Mouse (Mus musculus) lung, embryonic 16.5 days (tissue): ENCODE results near the gene Pmfbp1. TPM values are rescaled to one million over a fixed set of nuclear protein-coding genes. Genes with fewer than 3 reads are reported as not detected.
"Not testable (repeated sequence)": the region's sequence is repeated elsewhere in the genome, so short reads cannot be mapped to it uniquely, and the experiment has no call there.

Experiments
- ATAC-seq: fragments of 200-750 bp; cut with Nextera tagmentation; 2 replicates; pipeline ENCODE4 v1.8.0; 2017; ENCODE audit warnings: low read depth, mild to moderate bottlenecking, moderate library complexity
- H3K27ac ChIP-seq: fragments of 300-500 bp; sonication (generic); 2 replicates; pipeline ENCODE4 v1.5.1; 2014; ENCODE audit warnings: mild to moderate bottlenecking, control low read depth, low read length
- H3K27me3 ChIP-seq: fragments of 300-500 bp; sonication (generic); 2 replicates; pipeline ENCODE4 v1.6.1; 2014; ENCODE audit warnings: low read depth, low read length, mixed read lengths; ENCODE audit not compliant: control insufficient read depth, insufficient read depth
- H3K36me3 ChIP-seq: fragments of 300-500 bp; sonication (generic); 2 replicates; pipeline ENCODE4 v1.6.1; 2014; ENCODE audit warnings: low read length; ENCODE audit not compliant: control insufficient read depth, insufficient read depth
- H3K4me1 ChIP-seq: fragments of 300-500 bp; sonication (generic); replicated peaks from 2 replicates; pipeline ENCODE4 v1.6.1; 2014; ENCODE audit warnings: low read length, mixed read lengths; ENCODE audit not compliant: control insufficient read depth, insufficient read depth
- H3K4me2 ChIP-seq: fragments of 300-500 bp; sonication (generic); 2 replicates; pipeline ENCODE4 v1.6.1; 2014; ENCODE audit warnings: low read depth, low read length, control low read depth
- H3K4me3 ChIP-seq: fragments of 300-500 bp; sonication (generic); 2 replicates; pipeline ENCODE4 v1.5.1; 2014; ENCODE audit warnings: mild to moderate bottlenecking, low read length, control low read depth
- H3K9ac ChIP-seq: fragments of 300-500 bp; sonication (generic); 2 replicates; pipeline ENCODE4 v1.6.1; 2014; ENCODE audit warnings: low read length, control low read depth
- H3K9me3 ChIP-seq: fragments of 300-500 bp; sonication (generic); 2 replicates; pipeline ENCODE4 v1.6.1; 2016; ENCODE audit warnings: low read length; ENCODE audit not compliant: control insufficient read depth
- WGBS: fragments of 180-500 bp; shearing (Covaris S2); extraction: QIAGEN DNeasy Blood & Tissue Kit; methylation state at CpG from one replicate; pipeline ENCODE4 v1.1.7; 2014; 5-methylcytosine and 5-hydroxymethylcytosine counted together
- polyA plus RNA-seq: library from polyadenylated mRNA; unstranded; fragments of >200 nt; fragmentation: Nextera tagmentation; extraction: Ambion mirVana; gene quantifications from 2 replicates; pipeline ENCODE4 v1.2.1, GENCODE M21; 2015

Pmfbp1 gene
- polyA plus RNA-seq: not detected in 2 replicates

DNA sequence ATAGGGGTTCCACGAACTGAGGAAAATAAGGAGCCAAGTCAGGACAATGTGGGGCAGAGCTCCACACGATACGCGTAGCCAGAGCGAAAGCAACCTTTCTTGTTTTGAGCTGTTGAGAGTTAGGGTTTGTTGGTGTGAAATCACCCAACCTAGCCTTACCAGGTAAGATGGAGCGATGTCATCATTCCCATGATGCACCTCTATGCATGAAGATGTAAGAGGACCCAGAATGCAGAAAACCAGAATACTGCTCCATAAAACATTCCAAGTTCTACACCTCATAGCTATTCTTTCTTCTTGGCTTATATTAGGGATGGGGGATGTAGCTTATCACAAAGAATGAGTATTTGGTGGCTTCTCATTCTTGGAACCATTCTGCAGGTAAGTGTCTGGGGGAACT, at the start of gene Pmfbp1:
Gene Pmfbp1 (plus strand): TSS at position 301 of the 400 bp plus-strand sequence.
- 89% methylated on average over 6 of the region's 6 CpGs for WGBS
- no peaks in the 10 kb centered on the region for H3K27me3 ChIP-seq
- no peak within 1 kb of the TSS for H3K4me2 ChIP-seq
- H3K4me1 ChIP-seq: peaks cover 3% of the 10 kb centered on the region; the same call in 1 of the 2 replicates
- H3K9ac ChIP-seq: no peak within 1 kb of the TSS
- ATAC-seq: no peak
- no peak within 1 kb of the TSS for H3K4me3 ChIP-seq
- no peaks in the 10 kb centered on the region for H3K36me3 ChIP-seq
- H3K27ac ChIP-seq: no peak within 1 kb of the TSS
- no peaks in the 10 kb centered on the region for H3K9me3 ChIP-seq

DNA sequence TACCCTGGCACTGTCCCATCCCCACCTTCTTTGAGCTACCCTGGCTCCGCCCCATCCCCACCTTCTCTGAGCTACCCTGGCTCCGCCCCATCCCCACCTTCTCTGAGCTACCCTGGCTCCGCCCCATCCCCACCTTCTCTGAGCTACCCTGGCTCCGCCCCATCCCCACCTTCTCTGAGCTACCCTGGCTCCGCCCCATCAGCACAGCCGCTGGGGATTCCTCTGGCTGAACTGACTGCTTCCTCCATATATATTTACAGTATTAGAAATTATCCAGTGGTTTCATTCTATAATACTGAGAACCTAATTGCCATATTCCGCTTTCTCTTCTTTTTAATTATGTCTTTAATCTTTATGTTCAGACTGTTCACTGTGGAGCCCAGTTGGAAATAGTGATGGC, 46.9 kb upstream of the Pmfbp1 start:
- not testable (repeated sequence) for H3K4me3 ChIP-seq, H3K27me3 ChIP-seq, H3K9me3 ChIP-seq, H3K4me2 ChIP-seq, H3K36me3 ChIP-seq, H3K27ac ChIP-seq, ATAC-seq, H3K4me1 ChIP-seq, H3K9ac ChIP-seq
- 23% methylated on average over 6 of the region's 7 CpGs for WGBS

DNA sequence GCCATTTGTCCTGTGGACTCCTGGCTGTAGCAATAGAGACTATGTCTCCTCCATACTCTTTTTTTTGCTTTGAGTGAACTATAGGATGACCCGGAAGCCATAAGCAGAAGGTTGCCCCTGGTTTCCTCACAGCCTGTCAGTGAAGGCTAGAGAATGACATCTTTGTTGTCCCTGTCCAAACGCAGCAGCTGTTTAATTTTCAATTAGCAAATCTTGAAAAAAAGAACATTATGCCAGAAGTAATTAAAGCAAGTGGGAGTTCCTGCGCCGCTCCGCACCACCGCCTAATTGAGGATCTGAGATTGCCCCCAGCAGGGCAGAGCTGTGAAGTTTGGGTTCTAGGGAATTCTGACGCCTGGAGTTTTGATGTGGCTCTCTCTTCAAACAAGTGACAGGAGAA, 42.8 kb upstream of the Pmfbp1 start:
- H3K4me1 ChIP-seq: no peaks in the 10 kb centered on the region
- no peaks in the 10 kb centered on the region for H3K36me3 ChIP-seq
- no peak overlapping the region for H3K27ac ChIP-seq
- H3K9ac ChIP-seq: no peak overlapping the region
- no peak overlapping the region for H3K4me3 ChIP-seq
- whole genome bisulfite sequencing: 64% methylated on average over 7 of the region's 7 CpGs
- ATAC-seq: no peak
- no peak overlapping the region for H3K4me2 ChIP-seq
- no peaks in the 10 kb centered on the region for H3K9me3 ChIP-seq
- H3K27me3 ChIP-seq: no peaks in the 10 kb centered on the region

DNA sequence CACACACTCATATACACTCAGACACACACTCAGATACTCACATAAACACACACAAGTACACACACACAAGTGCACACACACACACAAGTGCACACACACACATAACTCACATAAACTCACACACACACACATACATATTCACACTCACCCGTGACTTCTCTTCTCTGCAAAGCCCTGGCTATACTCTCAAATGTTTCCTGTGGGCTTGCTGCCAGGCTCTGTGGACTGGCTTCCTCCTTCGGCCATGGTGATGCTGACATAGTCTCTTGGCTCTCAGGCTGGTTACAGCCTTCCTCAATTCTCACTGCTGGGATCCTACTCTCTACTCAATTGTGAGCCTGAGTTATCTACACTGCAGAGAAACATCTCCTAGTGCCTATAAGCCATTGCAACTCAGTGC, 38.7 kb upstream of the Pmfbp1 start:
- Histone ChIP-seq H3K36me3 (no peaks in the 10 kb centered on the region), H3K4me3 (no peak overlapping the region), H3K27me3 (no peaks in the 10 kb centered on the region), H3K9ac (no peak overlapping the region), H3K4me1 (no peaks in the 10 kb centered on the region), H3K9me3 (no peaks in the 10 kb centered on the region), H3K27ac (no peak overlapping the region), H3K4me2 (no peak overlapping the region)
- 37% methylated on average over 2 of the region's 2 CpGs for WGBS
- no peak for ATAC-seq

DNA sequence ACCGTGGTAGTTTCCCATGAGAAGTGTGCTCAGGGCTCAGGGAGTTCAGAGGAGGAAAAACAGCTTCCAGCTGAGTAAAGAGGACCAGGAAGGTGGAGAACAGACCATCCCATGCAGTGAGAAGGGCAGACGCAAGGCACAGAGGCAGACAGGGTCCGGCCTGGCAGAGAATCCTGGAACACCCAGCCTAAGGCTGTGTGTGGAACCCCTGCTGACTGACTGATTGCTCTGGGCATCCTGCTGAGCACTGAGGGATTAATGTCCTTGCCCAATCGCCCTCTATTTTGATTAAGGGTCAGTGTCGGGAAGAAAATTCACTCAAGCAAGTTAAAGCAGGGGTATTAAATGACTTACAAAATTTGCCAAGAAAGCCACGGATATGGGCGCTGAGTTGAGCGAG, 36.4 kb upstream of the Pmfbp1 start:
- 70% methylated on average over 8 of the region's 8 CpGs for whole genome bisulfite sequencing
- Histone ChIP-seq H3K36me3 (no peaks in the 10 kb centered on the region), H3K27me3 (no peaks in the 10 kb centered on the region), H3K4me1 (no peaks in the 10 kb centered on the region), H3K27ac (no peak overlapping the region), H3K4me2 (no peak overlapping the region), H3K4me3 (no peak overlapping the region), H3K9me3 (no peaks in the 10 kb centered on the region), H3K9ac (no peak overlapping the region)
- ATAC-seq: no peak

DNA sequence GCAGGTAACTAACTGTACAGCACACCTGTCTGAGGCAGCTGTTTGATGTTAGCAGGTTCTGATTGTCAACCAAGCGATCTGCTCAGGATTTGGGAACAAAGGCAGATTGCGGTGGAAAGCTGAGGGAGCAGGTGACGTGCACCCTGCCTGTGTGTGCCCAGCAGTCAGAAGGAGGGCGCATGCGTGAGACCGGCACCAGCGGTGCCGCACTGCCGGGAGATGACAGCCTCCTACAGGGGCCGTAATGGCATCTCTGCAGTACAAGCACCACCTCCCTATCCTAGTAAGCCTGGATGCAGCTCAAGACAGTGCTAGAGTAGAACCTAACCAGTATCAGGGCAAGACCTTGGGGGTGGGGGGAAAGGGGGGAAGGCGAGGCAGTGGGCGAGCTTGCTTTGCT, 35.2 kb upstream of the Pmfbp1 start:
- peak overlapping the region; percentile 20 for H3K4me3 ChIP-seq
- no peak overlapping the region for H3K9ac ChIP-seq
- H3K27me3 ChIP-seq: no peaks in the 10 kb centered on the region
- peak overlapping the region; percentile 17 for H3K4me2 ChIP-seq
- no peak for ATAC-seq
- H3K27ac ChIP-seq: no peak overlapping the region
- no peaks in the 10 kb centered on the region for H3K9me3 ChIP-seq
- no peaks in the 10 kb centered on the region for H3K36me3 ChIP-seq
- WGBS: 66% methylated on average over 12 of the region's 12 CpGs
- peaks cover under 1% of the 10 kb centered on the region for H3K4me1 ChIP-seq

DNA sequence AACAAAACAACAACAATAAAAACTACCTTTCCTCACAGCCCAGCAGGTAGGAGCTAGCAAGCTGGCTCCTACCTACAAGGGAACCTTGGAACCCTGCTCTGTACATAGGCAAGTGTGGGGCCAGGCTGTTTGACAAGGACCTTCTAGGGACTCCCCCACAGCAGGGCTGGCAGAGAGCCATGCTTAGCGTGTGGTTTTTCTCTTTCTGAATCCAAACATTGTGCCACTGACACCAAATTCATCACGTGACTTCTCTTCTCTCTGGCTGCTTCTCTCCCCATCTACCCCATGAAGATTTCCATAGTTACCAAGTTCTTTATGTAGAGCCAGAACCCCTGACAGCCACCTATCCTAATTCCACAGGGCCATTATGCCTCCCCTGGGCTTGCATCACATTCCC, 30.8 kb upstream of the Pmfbp1 start:
- Histone ChIP-seq H3K9me3 (no peaks in the 10 kb centered on the region), H3K4me2 (no peak overlapping the region), H3K27ac (no peak overlapping the region), H3K4me1 (peaks cover 14% of the 10 kb centered on the region), H3K4me3 (no peak overlapping the region), H3K9ac (no peak overlapping the region), H3K27me3 (no peaks in the 10 kb centered on the region; the same call in 1 of the 2 replicates), H3K36me3 (no peaks in the 10 kb centered on the region)
- ATAC-seq: no peak
- WGBS: 25% methylated on average over 2 of the region's 2 CpGs

DNA sequence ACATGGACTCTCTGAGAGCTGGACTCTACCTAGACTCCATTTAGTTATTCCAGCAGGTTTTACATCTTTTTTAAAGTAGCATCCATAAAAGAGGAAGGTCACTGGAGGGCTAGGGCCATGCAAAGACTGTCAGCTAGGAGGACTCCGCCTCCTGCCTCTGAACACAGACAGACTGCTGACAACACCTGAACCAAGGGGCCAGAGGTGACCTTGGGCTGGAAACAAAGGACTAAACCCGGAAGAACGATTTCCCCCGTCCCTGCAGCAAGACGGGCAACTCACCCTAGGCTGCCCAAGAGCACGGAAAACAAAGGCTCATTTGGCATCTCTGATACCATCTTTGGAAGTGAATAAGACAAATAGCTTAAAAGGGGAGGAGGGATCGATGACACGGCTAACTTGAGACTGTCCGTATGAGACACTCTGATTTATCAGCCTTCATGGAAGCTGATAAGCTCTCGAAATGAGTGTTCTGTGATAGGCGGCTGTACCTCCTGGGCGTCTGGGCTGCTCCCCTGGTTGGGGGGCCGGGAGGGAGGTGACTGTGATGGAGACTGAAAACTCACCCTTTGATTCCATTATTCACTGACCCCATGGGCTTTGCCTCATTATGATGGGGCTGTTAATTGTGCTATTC, 30.0 kb upstream of the Pmfbp1 start:
- Histone ChIP-seq H3K9me3 (no peaks in the 10 kb centered on the region), H3K9ac (no peak overlapping the region), H3K27ac (no peak overlapping the region), H3K36me3 (no peaks in the 10 kb centered on the region), H3K27me3 (no peaks in the 10 kb centered on the region; the same call in 1 of the 2 replicates), H3K4me3 (no peak overlapping the region), H3K4me2 (peak overlapping the region; percentile 39; the same call in 1 of the 2 replicates), H3K4me1 (peaks cover 14% of the 10 kb centered on the region)
- WGBS: 7% methylated on average over 13 of the region's 13 CpGs
- no peak for ATAC-seq

DNA sequence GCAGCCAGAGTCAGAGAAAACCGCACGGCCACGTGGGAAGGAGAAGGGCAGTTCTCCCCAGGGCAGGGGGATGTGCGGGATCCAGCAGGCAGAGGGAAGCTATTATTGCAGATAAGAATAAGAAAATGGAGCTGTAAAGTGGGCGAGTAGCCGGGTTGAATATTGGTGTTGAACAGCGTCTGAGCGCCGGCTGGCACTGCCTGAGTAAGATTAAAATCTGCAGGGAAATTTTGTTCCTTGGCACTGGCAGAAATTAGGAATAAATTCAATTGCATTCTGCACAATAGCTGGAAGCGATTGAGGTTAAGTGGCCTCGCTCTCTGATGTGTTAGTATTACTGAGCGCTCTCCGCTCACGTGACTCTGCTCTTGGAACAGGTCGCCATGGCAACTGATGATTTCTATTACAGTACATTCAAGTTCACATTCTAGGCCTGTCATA, 29.4 kb upstream of the Pmfbp1 start:
- peak; percentile 91 for ATAC-seq
- Histone ChIP-seq H3K4me1 (peaks cover 14% of the 10 kb centered on the region), H3K36me3 (no peaks in the 10 kb centered on the region), H3K27me3 (no peaks in the 10 kb centered on the region; the same call in 1 of the 2 replicates), H3K4me3 (no peak overlapping the region), H3K27ac (no peak overlapping the region), H3K9me3 (no peaks in the 10 kb centered on the region), H3K9ac (no peak overlapping the region), H3K4me2 (peak overlapping the region; percentile 39)
- 10% methylated on average over 15 of the region's 15 CpGs for WGBS
